Mouse (Mus musculus): ENCODE measurements around the gene Tbxas1.

DNA sequence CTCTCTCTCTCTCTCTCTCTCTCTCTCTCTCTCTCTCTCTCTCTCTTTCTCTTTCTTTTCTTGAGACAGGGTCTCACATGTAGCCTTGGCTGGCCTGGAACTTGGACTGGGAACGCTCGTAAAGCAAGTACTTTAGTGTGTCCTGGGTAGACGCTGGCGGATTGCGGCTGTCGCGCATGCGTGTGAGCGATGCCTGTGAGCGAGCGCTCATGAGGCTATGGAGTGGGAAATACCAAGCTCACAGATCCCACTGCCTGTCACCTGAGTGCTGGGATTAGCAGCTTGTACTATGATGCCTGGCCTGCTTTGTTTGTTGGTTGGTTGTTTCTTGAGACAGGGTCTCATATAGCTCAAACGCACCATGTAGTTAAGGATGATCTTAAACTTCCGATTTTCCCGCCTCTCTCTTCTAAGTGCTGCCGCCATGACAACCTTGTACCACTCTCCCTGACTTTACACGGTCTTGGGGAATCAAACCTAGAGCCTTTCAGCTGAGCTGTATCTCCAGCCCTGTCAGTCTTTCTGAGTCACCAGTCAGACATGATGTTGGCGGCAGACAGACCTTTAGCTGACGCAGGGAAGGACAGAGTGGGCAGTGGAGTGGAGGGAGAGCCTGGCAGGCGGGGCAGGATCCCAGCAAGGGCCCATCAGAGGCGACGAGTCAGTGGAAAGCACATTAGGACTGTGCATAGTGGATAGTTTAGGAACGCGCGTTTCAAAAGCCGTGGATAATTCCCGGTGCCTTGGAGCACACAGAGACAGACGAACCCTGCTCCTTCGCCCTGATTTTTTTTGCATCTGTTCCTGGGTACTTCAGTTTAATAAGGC, 51.1 kb downstream of the Tbxas1 start:
- TF ChIP-seq CTCF (conservative IDR thresholded peaks at IDR 0.05; ENCODE audit: low read length) (no peak), NANOG (IDR thresholded peaks at IDR 0.05; ENCODE audit: borderline replicate concordance, low read length) (no peak), POU5F1 (IDR thresholded peaks at IDR 0.05; ENCODE audit: borderline replicate concordance, low read length) (no peak)
